Mouse (Mus musculus): Measurements from ENCODE around the gene Gm20481. TPM values are rescaled to one million over a fixed set of nuclear protein-coding genes. Genes with fewer than 3 reads are reported as not detected.
A peak's percentile ranks its signal among the peaks of the same experiment; 100 is the strongest.
"Not testable (repeated sequence)": the region's sequence is repeated elsewhere in the genome, so short reads cannot be mapped to it uniquely, and the experiment has no call there.

The Gm20481 gene
- total RNA-seq, 2 experiments from 2014 or later = not detected

GRCm38 (mm10) chr17:34975581-34976492 lies 6.1 kb downstream of the Gm20481 start:
- no peak for DNase-seq

DNA sequence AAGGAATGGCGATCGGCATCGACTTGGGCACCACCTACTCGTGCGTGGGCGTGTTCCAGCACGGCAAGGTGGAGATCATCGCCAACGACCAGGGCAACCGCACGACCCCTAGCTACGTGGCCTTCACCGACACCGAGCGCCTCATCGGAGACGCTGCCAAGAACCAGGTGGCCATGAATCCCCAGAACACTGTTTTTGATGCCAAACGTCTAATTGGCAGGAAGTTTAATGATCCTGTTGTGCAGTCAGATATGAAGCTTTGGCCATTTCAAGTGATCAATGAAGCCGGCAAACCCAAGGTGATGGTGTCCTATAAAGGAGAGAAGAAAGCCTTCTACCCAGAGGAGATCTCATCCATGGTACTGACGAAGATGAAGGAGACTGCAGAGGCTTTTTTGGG lies 7.3 kb downstream of the Gm20481 start:
- no peak for DNase-seq

- no peak for DNase-seq
These were observed 8.5 kb downstream of the Gm20481 start for GRCm38 (mm10) chr17:34978239-34978638.

DNA sequence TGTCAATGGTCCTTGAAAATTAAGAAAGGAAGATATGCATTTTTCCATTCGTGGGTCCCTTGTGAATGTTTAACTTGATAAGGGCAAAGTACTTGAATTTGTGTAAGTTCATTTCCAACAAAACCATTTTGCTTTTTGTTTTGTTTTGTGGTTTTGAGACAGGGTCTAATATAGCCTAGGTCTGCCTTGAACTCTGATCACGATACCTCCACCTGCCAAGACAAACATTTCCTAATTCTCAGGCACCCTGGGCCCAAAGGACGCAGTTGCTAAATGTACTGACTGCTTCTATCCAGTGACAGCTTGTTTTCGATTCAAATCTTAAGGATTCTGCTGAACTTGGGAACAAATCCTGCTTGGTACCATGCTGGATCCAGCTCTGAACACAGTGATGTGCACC lies 9.9 kb downstream of the Gm20481 start:
- no peak for DNase-seq

- DNase-seq = peak; percentile 43
These were observed 10.9 kb downstream of the Gm20481 start for GRCm38 (mm10) chr17:34980655-34981054.

- peak; percentile 92 for DNase-seq
These were observed 12.0 kb downstream of the Gm20481 start, which contains the start of gene Lsm2 for GRCm38 (mm10) chr17:34981690-34982180. TSS of gene Lsm2 (plus strand) at chr17:34981862.

GRCm38 (mm10) chr17:34982328-34982727 lies 12.6 kb downstream of the Gm20481 start:
- DNase-seq = no peak

DNA sequence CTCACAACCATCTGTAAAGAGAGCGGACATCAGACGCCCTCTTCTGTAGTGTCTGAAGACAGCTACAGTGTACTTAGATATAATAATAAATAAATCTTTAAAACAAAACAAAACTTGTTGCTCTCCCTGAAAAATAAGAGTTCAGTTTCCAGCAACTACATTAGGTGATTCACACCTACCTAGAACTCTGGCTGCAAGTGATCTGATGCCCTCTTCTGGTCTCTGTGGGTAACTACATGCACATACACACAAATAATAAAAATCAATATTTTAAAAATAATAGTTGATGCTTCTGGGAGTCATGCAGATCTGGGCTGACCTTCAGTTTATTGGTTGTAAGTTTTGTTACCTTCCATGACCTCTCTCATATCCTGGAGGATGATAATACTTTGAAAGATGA lies 14.5 kb downstream of the Gm20481 start:
- DNase-seq = peak; percentile 32

GRCm38 (mm10) chr17:34994751-34995150 lies 25.0 kb downstream of the Gm20481 start:
- DNase-seq = no peak

- not testable (repeated sequence) for DNase-seq
These were observed 25.5 kb downstream of the Gm20481 start for GRCm38 (mm10) chr17:34995192-34995591.

DNA sequence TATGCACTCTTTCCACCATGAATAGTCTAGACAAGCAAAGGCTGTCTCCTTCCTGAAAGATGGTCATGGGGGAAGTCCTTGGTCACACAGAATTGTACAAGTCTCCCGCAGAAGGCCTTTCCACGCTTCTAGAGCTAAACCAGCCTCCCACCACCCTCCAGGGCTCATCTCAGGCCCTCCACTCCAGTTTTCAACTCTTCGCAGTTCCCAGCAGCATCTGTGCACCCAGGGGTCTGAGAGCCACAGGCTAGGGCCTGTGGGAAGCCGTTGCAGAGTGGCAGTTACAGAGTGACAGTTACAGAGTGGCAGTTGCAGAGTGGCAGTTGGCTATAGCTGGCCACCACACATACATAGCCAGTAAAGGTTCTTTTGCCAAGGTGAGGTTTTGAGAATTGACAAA lies 26.2 kb downstream of the Gm20481 start:
- not testable (repeated sequence) for DNase-seq

- DNase-seq = no peak
These were observed 26.9 kb downstream of the Gm20481 start for GRCm38 (mm10) chr17:34996411-34997141.

- no peak for DNase-seq
These were observed 27.4 kb downstream of the Gm20481 start for GRCm38 (mm10) chr17:34997142-34997483.

GRCm38 (mm10) chr17:34998526-34999430 lies 29.1 kb downstream of the Gm20481 start:
- DNase-seq = no peak

GRCm38 (mm10) chr17:34999871-35000716 lies 30.4 kb downstream of the Gm20481 start:
- DNase-seq = not testable (repeated sequence)

DNA sequence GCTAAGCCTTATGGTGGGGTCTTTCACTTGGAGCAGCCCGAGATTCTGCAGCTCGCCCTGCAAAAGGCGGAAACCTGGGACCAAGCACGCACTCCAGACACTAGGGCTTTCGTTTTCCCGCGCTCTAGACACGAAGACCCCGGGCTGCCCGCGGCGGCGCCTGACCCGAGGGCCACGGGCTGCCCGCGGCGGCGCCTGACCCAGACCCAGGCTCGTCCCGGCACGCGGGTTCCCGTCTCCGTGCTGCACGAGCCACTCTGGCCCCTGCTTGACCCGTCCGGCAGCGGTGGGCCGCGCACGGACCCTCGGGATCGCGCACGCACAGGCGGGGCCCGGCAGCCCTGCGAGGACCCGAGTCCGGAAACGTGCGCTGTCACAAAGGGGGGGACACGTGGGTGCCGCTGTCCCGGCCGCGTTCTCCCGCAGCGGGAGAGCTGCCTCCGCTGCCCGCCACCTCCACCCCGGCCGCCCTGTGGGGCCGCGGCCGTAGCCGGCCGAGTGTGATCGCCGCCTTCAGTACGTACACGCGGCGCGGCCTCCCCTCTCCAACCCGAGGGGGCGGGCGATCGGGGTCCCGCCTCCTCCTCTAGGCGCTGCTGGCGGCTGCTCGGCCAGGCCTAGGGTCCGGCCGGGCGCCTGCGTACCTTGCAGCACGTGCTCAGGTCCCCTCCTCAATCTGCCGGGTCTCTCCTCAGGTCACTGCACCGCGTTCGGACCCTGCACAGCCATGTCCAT lies 31.2 kb downstream of the Gm20481 start, which contains the start of gene Vars:
Gene Vars (plus strand): TSS at position 271 of the 735 bp plus-strand sequence.
- DNase-seq = peak; percentile 91

DNA sequence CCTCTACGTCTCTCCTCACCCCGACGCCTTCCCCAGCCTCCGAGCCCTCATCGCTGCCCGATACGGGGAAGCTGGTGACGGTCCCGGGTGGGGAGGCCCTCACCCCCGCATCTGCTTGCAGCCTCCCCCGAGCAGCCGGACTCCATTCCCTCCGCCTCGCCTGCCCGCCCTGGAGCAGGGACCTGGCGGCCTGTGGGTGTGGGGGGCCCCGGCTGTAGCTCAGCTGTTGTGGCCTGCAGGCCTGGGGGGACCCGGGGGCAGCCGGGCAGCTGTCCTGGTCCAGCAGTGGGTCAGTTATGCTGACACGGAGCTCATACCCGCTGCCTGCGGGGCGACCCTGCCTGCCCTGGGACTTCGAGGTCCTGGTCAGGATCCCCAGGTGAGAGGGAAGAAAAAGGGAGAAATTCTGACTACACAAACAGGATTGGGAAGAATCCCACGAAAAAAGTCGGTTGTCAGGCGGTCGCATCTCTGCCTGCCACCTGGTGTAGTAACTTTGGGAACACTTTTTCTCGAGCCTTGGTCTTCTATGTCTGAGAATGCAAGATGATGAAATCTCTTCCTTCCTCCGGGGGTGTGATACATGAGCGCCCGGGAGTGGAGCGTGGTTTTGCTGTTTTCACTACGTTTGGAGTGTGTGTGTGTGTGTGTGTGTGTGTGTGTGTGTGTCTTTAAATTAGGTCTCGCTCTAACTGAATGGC lies 31.9 kb downstream of the Gm20481 start:
- DNase-seq = no peak

DNA sequence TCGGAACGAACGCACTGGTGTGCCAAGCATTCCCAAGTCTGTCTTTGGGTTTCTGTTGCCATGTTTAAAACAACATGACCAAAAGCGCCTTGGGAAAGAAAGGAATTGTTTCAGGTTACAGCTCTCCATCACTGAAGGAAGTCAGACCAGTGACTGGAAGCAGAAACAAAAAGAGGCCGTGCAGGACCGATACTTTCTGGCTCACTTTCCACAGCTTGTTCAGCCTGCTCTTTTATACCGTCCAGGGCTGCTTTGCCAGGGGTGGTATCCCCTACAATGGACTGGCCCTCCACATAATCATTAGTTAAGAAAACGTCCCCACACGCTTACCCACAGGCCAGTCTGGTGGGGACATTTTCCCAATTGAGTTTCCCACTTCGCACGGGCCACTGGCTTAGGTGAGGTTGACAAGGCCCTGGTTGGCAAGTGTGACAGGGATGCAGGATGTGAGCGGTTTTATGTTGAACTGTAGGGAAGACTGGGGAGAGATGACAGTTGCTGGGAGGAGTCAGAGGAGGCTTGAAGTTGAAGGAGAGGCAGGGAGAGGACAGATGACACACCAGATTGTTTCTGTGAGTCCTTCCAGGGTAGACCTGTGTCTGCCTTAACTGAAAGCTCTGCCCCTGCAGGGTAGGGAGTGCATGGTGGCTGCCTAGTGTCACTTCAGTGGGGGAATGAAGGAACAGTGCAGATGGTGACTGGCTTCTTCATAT lies 32.6 kb downstream of the Gm20481 start:
- no peak for DNase-seq

Data from heart, postnatal 4 days (tissue).